Mouse (Mus musculus) forebrain, postnatal 0 days (tissue): ENCODE measurements around the gene Ptgfrn. TPM values are rescaled to one million over a fixed set of nuclear protein-coding genes. Genes with fewer than 3 reads are reported as not detected.

ENCODE experiments used
- ATAC-seq: fragments of 200-750 bp; cut with Nextera tagmentation; 2 replicates; pipeline ENCODE4 v1.8.0; 2017; ENCODE audit warnings: mild to moderate bottlenecking, moderate library complexity
- DNase-seq: peaks from one replicate; pipeline ENCODE4 v3.0.0-alpha.2; 2015
- H3K27ac ChIP-seq: fragments of 300-500 bp; sonication (generic); 2 replicates; pipeline ENCODE4 v1.5.1; 2014; ENCODE audit warnings: low read depth, mild to moderate bottlenecking, antibody characterized with exemption, low read length, moderate library complexity, mixed read lengths
- H3K27me3 ChIP-seq: fragments of 300-500 bp; sonication (generic); 2 replicates; pipeline ENCODE4 v1.6.1; 2014; ENCODE audit warnings: mild to moderate bottlenecking, low read length, mixed read lengths; ENCODE audit not compliant: insufficient read depth
- H3K36me3 ChIP-seq: fragments of 300-500 bp; sonication (generic); 2 replicates; pipeline ENCODE4 v1.6.1; 2014; ENCODE audit warnings: mild to moderate bottlenecking, moderate library complexity; ENCODE audit not compliant: insufficient read depth
- H3K4me1 ChIP-seq: fragments of 300-500 bp; sonication (generic); 2 replicates; pipeline ENCODE4 v1.6.1; 2014; ENCODE audit warnings: antibody characterized with exemption; ENCODE audit not compliant: insufficient read depth
- H3K4me2 ChIP-seq: fragments of 300-500 bp; sonication (generic); 2 replicates; pipeline ENCODE4 v1.6.1; 2014; ENCODE audit warnings: low read depth, mild to moderate bottlenecking, moderate library complexity
- H3K4me3 ChIP-seq: fragments of 300-500 bp; sonication (generic); 2 replicates; pipeline ENCODE4 v1.5.1; 2014; ENCODE audit warnings: low read depth, low read length, mixed read lengths
- H3K9ac ChIP-seq: fragments of 300-500 bp; sonication (generic); 2 replicates; pipeline ENCODE4 v1.6.1; 2014; ENCODE audit warnings: mild to moderate bottlenecking
- H3K9me3 ChIP-seq: fragments of 300-500 bp; sonication (generic); 2 replicates; pipeline ENCODE4 v1.6.1; 2016; ENCODE audit warnings: low read length
- CTCF ChIP-seq: sonication (generic); IDR thresholded peaks from 2 replicates; pipeline ENCODE4 v1.5.1; 2016; ENCODE audit warnings: antibody characterized with exemption, control low read depth, low read depth
- WGBS: fragments of 180-500 bp; shearing (Covaris S2); extraction: QIAGEN DNeasy Blood & Tissue Kit; methylation state at CpG from one replicate; pipeline ENCODE4 v1.1.7; 2014; 5-methylcytosine and 5-hydroxymethylcytosine counted together
- polyA plus RNA-seq: library from polyadenylated mRNA; unstranded; fragments of >200 nt; fragmentation: Nextera tagmentation; extraction: Ambion mirVana; gene quantifications from 2 replicates; pipeline ENCODE4 v1.2.1, GENCODE M21; 2015
- total RNA-seq: library from RNA; depleted of rRNA; stranded (reverse); fragments of >200 nt; gene quantifications from 2 replicates; pipeline ENCODE4 v1.2.3, GENCODE M21; 2014; rRNA removed

Gene Ptgfrn
- total and polyA plus RNA-seq, 2 experiments from 2014 or later, result 3.2 to 40.2 TPM

DNA sequence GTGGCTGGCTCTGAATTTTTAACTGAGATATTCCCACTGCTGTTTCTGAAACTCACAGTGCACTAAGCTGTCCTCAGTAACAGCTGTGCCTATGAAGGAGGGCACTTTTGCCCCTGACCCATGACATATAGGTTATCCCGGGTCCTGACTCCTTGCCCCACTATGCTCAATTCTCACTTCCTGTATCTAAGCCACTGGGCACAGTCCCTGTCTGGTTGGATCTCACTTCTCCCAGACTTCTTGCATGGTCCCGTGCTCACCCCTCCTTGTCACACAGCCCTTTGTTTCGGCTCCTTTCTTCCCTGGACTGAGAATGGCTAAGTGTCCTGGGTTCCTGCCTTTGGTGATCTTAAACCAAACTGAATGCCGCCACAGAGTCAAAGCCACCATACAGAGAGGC is 115.8 kb downstream of the Ptgfrn start:
- H3K27ac ChIP-seq, result no peak overlapping the region
- H3K9me3 ChIP-seq, result no peaks in the 10 kb centered on the region
- no peaks in the 10 kb centered on the region for H3K27me3 ChIP-seq
- H3K4me3 ChIP-seq, result no peak overlapping the region
- H3K4me1 ChIP-seq, result no peaks in the 10 kb centered on the region
- H3K9ac ChIP-seq, result no peak overlapping the region
- no peak for ATAC-seq
- no peak for DNase-seq
- H3K4me2 ChIP-seq, result no peak overlapping the region
- no peaks in the 10 kb centered on the region for H3K36me3 ChIP-seq
- 68% methylated on average over 4 of the region's 4 CpGs for WGBS
- no peak for TF ChIP-seq CTCF

DNA sequence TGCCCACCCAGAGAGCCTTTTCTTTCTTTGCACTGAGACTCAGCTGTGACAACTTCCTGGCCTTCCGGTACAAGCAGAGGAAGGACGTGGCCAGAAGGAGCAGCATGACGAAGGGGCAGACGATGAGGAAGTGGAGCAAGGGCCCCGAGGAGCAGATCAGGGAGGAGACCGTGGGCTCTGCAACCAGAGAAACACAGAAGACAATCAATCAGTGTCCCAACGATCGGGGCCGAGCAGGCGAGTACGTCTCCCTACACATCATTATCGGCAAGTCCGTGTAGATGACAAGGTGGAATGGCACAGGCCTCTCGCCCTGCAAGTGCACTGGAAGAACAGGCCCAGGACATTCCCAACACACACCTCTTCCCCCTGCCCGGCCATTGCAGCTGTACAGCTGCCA is 116.4 kb downstream of the Ptgfrn start:
- no peak for DNase-seq
- H3K27me3 ChIP-seq, result no peaks in the 10 kb centered on the region
- 88% methylated on average over 15 of the region's 15 CpGs for WGBS
- H3K27ac ChIP-seq, result no peak overlapping the region
- no peak for TF ChIP-seq CTCF
- H3K36me3 ChIP-seq, result no peaks in the 10 kb centered on the region
- no peak overlapping the region for H3K9ac ChIP-seq
- no peak overlapping the region for H3K4me3 ChIP-seq
- no peak overlapping the region for H3K4me2 ChIP-seq
- H3K4me1 ChIP-seq, result no peaks in the 10 kb centered on the region
- no peak for ATAC-seq
- no peaks in the 10 kb centered on the region for H3K9me3 ChIP-seq

DNA sequence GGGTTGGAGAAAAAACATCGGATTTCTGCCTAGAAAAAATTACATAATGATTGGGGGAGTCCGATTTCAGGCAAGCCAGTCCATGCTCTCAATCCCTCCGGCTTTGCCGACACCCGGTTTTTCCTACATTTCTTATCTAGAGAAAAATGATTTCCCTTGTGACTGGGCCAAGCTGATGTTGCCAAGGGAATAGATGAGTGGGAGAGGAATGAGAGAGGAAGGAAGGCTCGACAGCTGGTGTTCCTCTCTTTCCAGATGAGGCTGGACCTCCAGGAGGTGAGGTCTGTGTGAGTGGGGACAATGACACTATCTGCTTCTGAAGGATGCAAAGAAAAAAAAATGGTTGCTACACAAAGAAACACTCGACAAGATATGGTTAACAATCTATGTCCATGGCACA is 116.9 kb downstream of the Ptgfrn start:
- no peaks in the 10 kb centered on the region for H3K27me3 ChIP-seq
- no peak for ATAC-seq
- H3K4me2 ChIP-seq, result no peak overlapping the region
- no peaks in the 10 kb centered on the region for H3K36me3 ChIP-seq
- no peak for TF ChIP-seq CTCF
- 81% methylated on average over 7 of the region's 7 CpGs for WGBS
- H3K27ac ChIP-seq, result no peak overlapping the region
- DNase-seq, result no peak
- no peak overlapping the region for H3K4me3 ChIP-seq
- H3K9ac ChIP-seq, result no peak overlapping the region
- H3K4me1 ChIP-seq, result no peaks in the 10 kb centered on the region
- H3K9me3 ChIP-seq, result no peaks in the 10 kb centered on the region

Other genes starting within 250 kb of the Ptgfrn start
- gene Trim45, start 188.1 kb downstream of the Ptgfrn start, total RNA-seq, result 9.6 and 12.0 TPM in 2 replicates
- gene Trim45, start 188.1 kb downstream of the Ptgfrn start, polyA plus RNA-seq, result 4.3 and 5.3 TPM in 2 replicates
- gene Ttf2, start 140.6 kb downstream of the Ptgfrn start, total RNA-seq, result 2.3 and 2.8 TPM in 2 replicates
- gene Ttf2, start 140.6 kb downstream of the Ptgfrn start, polyA plus RNA-seq, result 1.1 and 2.0 TPM in 2 replicates
- 0.23 and 0.43 TPM in 2 replicates for gene Cd101, start 80.7 kb downstream of the Ptgfrn start, total RNA-seq
- 0.11 TPM in 1 of 2 replicates, not detected in the other for gene Cd101, start 80.7 kb downstream of the Ptgfrn start, polyA plus RNA-seq
- gene Cd2, start 177.7 kb upstream of the Ptgfrn start, total RNA-seq, result 0.69 TPM in 1 of 2 replicates, not detected in the other
- gene Cd2, start 177.7 kb upstream of the Ptgfrn start, polyA plus RNA-seq, result 0.16 and 0.35 TPM in 2 replicates